Mouse (Mus musculus): ENCODE results near the gene Pou2f1. TPM values are rescaled to one million over a fixed set of nuclear protein-coding genes. Genes with fewer than 3 reads are reported as not detected.

Gene Pou2f1
- polyA plus RNA-seq (2012; rRNA removed): 10.0 and 13.7 TPM in 2 replicates

GRCm38 (mm10) chr1:166002520-166003155 lies at the start of gene Pou2f1:
Gene Pou2f1, minus strand, starts transcription at chr1:166002678.

Other genes starting within 250 kb of the Pou2f1 start
- 22.9 and 23.4 TPM in 2 replicates for gene Creg1, start 238.9 kb downstream of the Pou2f1 start, polyA plus RNA-seq (2012; rRNA removed)
- gene Cd247, start 214.0 kb downstream of the Pou2f1 start, polyA plus RNA-seq (2012; rRNA removed): 0.94 and 0.96 TPM in 2 replicates
- gene Dusp27, start 125.2 kb upstream of the Pou2f1 start, polyA plus RNA-seq (2012; rRNA removed): 2.1 and 2.5 TPM in 2 replicates
- 0.13 and 0.22 TPM in 2 replicates for gene Gpa33, start 127.6 kb upstream of the Pou2f1 start, polyA plus RNA-seq (2012; rRNA removed)
- 0.04 TPM in 1 of 2 replicates, not detected in the other for gene Mael, start 236.1 kb upstream of the Pou2f1 start, polyA plus RNA-seq (2012; rRNA removed)